Mouse (Mus musculus): ENCODE results near the gene Nagk.
"Not testable (repeated sequence)": the region's sequence is repeated elsewhere in the genome, so short reads cannot be mapped to it uniquely, and the experiment has no call there.

Gene Nagk

GRCm38 (mm10) chr6:83794760-83795296, at the start of gene Nagk:
Gene Nagk (plus strand): TSS chr6:83794982.
- in situ Hi-C loops (cut with MseI, MboI) = no loop called here

GRCm38 (mm10) chr6:83745466-83745865, 49.3 kb upstream of the Nagk start:
- in situ Hi-C loops (cut with MseI, MboI) = no loop called here

GRCm38 (mm10) chr6:83749286-83749685, 45.5 kb upstream of the Nagk start:
- in situ Hi-C loops (cut with MseI, MboI) = no loop called here

- in situ Hi-C loops (cut with MseI, MboI) = no loop called here
Observed at GRCm38 (mm10) chr6:83750171-83750684, 44.6 kb upstream of the Nagk start.

GRCm38 (mm10) chr6:83756051-83756450, 38.7 kb upstream of the Nagk start:
- in situ Hi-C loops (cut with MseI, MboI) = no loop called here

GRCm38 (mm10) chr6:83762344-83762743, 32.4 kb upstream of the Nagk start, which contains the start of gene Ankrd53:
Gene Ankrd53 (plus strand): TSS chr6:83762644.
- in situ Hi-C loops (cut with MseI, MboI) = no loop called here

GRCm38 (mm10) chr6:83762880-83763431, 31.8 kb upstream of the Nagk start:
- in situ Hi-C loops (cut with MseI, MboI) = no loop called here

GRCm38 (mm10) chr6:83766982-83767381, 27.8 kb upstream of the Nagk start:
- in situ Hi-C loops (cut with MseI, MboI) = no loop called here

GRCm38 (mm10) chr6:83768485-83768884, 26.3 kb upstream of the Nagk start:
- in situ Hi-C loops (cut with MseI, MboI) = no loop called here

- in situ Hi-C loops (cut with MseI, MboI) = no loop called here
Observed at GRCm38 (mm10) chr6:83774126-83774525, 20.7 kb upstream of the Nagk start.

- in situ Hi-C loops (cut with MseI, MboI) = no loop called here
Observed at GRCm38 (mm10) chr6:83774781-83775563, 19.8 kb upstream of the Nagk start.

- in situ Hi-C loops (cut with MseI, MboI) = no loop called here
Observed at GRCm38 (mm10) chr6:83775638-83776293, 19.0 kb upstream of the Nagk start, which contains the start of gene Tex261. Gene Tex261 (minus strand): TSS chr6:83775813.

- in situ Hi-C loops (cut with MseI, MboI) = no loop called here
Observed at GRCm38 (mm10) chr6:83778306-83778705, 16.5 kb upstream of the Nagk start.

GRCm38 (mm10) chr6:83779026-83779425, 15.8 kb upstream of the Nagk start:
- in situ Hi-C loops (cut with MseI, MboI) = no loop called here

GRCm38 (mm10) chr6:83786426-83786825, 8.4 kb upstream of the Nagk start:
- in situ Hi-C loops (cut with MseI, MboI) = no loop called here

GRCm38 (mm10) chr6:83788554-83788953, 6.2 kb upstream of the Nagk start:
- in situ Hi-C loops (cut with MseI, MboI) = no loop called here

GRCm38 (mm10) chr6:83790533-83790932, 4.2 kb upstream of the Nagk start:
- in situ Hi-C loops (cut with MseI, MboI) = not testable (repeated sequence)

GRCm38 (mm10) chr6:83791251-83791890, 3.4 kb upstream of the Nagk start:
- in situ Hi-C loops (cut with MseI, MboI) = no loop called here

GRCm38 (mm10) chr6:83795492-83795900, 714 bp downstream of the Nagk start:
- in situ Hi-C loops (cut with MseI, MboI) = no loop called here

- in situ Hi-C loops (cut with MseI, MboI) = no loop called here
Observed at GRCm38 (mm10) chr6:83796686-83797085, 1.9 kb downstream of the Nagk start.

- in situ Hi-C loops (cut with MseI, MboI) = no loop called here
Observed at GRCm38 (mm10) chr6:83802033-83802432, 7.3 kb downstream of the Nagk start.

- in situ Hi-C loops (cut with MseI, MboI) = no loop called here
Observed at GRCm38 (mm10) chr6:83802846-83803245, 8.1 kb downstream of the Nagk start.

Data from mouse trophoblast stem cell (cell line).